Mouse (Mus musculus) intestine, embryonic 15.5 days (tissue): ENCODE data around the gene Dnase1. TPM values are rescaled to one million over a fixed set of nuclear protein-coding genes. Genes with fewer than 3 reads are reported as not detected.
"Not testable (repeated sequence)": the region's sequence is repeated elsewhere in the genome, so short reads cannot be mapped to it uniquely, and the experiment has no call there.

ENCODE experiments used
- ATAC-seq: fragments of 200-750 bp; cut with Nextera tagmentation; 2 replicates; pipeline ENCODE4 v1.8.0; 2017; ENCODE audit warnings: moderate TSS enrichment, moderate library complexity
- H3K27ac ChIP-seq: fragments of 300-500 bp; sonication (generic); 2 replicates; pipeline ENCODE4 v1.5.1; 2015; ENCODE audit warnings: mild to moderate bottlenecking, inconsistent platforms
- H3K27me3 ChIP-seq: fragments of 300-500 bp; sonication (generic); replicated peaks from 2 replicates; pipeline ENCODE4 v1.6.1; 2015; ENCODE audit warnings: inconsistent platforms
- H3K36me3 ChIP-seq: fragments of 300-500 bp; sonication (generic); 2 replicates; pipeline ENCODE4 v1.6.1; 2015; ENCODE audit warnings: inconsistent platforms
- H3K4me1 ChIP-seq: fragments of 300-500 bp; sonication (generic); replicated peaks from 2 replicates; pipeline ENCODE4 v1.6.1; 2015; ENCODE audit warnings: inconsistent platforms
- H3K4me2 ChIP-seq: fragments of 300-500 bp; sonication (generic); replicated peaks from 2 replicates; pipeline ENCODE4 v1.6.1; 2015; ENCODE audit warnings: mild to moderate bottlenecking, inconsistent platforms
- H3K4me3 ChIP-seq: fragments of 300-500 bp; sonication (generic); replicated peaks from 2 replicates; pipeline ENCODE4 v1.5.1; 2015; ENCODE audit warnings: inconsistent platforms
- H3K9ac ChIP-seq: fragments of 300-500 bp; sonication (generic); 2 replicates; pipeline ENCODE4 v1.6.1; 2015; ENCODE audit warnings: inconsistent platforms
- H3K9me3 ChIP-seq: fragments of 300-500 bp; sonication (generic); 2 replicates; pipeline ENCODE4 v1.6.1; 2016; ENCODE audit warnings: inconsistent platforms
- WGBS: fragments of 180-500 bp; shearing (Covaris S2); methylation state at CpG from one replicate; pipeline ENCODE4 v1.1.7; 2015; 5-methylcytosine and 5-hydroxymethylcytosine counted together
- polyA plus RNA-seq: library from polyadenylated mRNA; unstranded; fragments of >200 nt; fragmentation: Nextera tagmentation; extraction: Ambion mirVana; gene quantifications from 2 replicates; pipeline ENCODE4 v1.2.1, GENCODE M21; 2015

Gene Dnase1
- polyA plus RNA-seq, 1 experiment from 2014 or later = 2.7 TPM

DNA sequence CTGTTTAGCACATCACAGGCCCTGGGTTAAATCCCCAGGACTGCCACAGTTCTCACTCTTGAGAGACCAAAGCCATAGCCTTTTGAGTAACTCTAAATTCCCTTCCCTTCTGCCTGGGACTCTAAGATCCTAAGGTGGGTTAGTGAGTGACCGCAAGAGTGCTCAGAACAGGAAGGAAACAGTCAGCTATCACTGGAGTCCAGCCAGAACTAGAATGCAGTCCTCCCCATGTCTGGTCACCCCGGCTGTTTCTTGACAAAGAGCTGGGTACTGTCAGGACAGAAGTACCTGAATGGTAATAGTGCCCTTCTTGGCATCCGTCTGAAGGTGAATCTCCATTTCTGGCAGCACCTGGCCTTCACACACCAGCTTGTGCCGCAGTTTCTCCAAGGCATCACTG is 28.2 kb downstream of the Dnase1 start:
- Histone ChIP-seq H3K9ac (no peak overlapping the region), H3K4me3 (no peak overlapping the region), H3K27me3 (no peaks in the 10 kb centered on the region), H3K4me2 (no peak overlapping the region), H3K4me1 (no peaks in the 10 kb centered on the region), H3K9me3 (no peaks in the 10 kb centered on the region), H3K27ac (no peak overlapping the region), H3K36me3 (peaks cover 54% of the 10 kb centered on the region)
- 89% methylated on average over 4 of the region's 4 CpGs for WGBS
- ATAC-seq = no peak

DNA sequence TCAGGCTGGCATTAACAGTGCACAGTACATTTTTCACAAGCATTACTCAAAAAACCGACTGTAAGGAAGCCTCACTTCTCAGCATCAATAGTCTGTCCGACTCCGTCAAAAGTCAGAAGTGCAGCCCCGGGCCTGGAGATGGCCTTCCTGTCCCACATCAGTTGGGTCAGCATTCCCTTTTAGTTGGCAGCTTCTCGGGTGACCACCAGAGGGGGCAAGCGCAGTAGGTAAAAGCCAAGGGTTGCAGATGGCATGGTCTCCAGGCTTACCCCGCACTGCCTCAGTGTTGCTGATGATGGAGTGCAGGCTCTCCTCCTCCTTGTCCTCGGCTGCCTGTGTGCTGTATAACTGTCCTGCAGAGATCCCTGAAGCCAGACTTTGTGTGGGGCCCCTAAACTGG is 31.8 kb downstream of the Dnase1 start:
- no peaks in the 10 kb centered on the region for H3K9me3 ChIP-seq
- ATAC-seq = no peak
- H3K27ac ChIP-seq = no peak overlapping the region
- no peaks in the 10 kb centered on the region for H3K4me1 ChIP-seq
- H3K36me3 ChIP-seq = peaks cover 36% of the 10 kb centered on the region
- WGBS = 49% methylated on average over 8 of the region's 8 CpGs
- H3K4me3 ChIP-seq = no peak overlapping the region
- H3K27me3 ChIP-seq = no peaks in the 10 kb centered on the region
- no peak overlapping the region for H3K9ac ChIP-seq
- no peak overlapping the region for H3K4me2 ChIP-seq

DNA sequence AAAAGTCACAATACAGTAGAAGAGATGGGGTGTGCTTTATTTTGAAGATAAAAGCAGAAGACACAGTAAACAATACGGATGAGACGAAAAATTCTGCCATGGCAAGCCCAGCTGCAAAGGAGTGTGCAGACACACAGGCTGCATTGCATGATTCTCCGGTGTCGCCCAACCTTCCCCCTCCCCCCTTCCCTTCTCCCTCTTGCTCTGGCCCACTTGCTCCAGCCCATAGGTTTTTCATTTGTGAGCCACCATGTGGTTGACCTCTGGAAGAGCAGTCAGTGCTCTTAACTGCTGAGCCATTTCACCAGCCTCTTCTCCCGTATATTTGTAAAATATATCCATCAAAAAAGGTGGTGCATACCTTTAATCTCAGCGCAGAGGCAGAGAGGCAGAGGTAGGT is 37.6 kb downstream of the Dnase1 start:
- H3K36me3 ChIP-seq = no peaks in the 10 kb centered on the region
- no peak overlapping the region for H3K27ac ChIP-seq
- WGBS = 68% methylated on average over 6 of the region's 6 CpGs
- no peak overlapping the region for H3K4me2 ChIP-seq
- no peaks in the 10 kb centered on the region for H3K9me3 ChIP-seq
- peaks cover 16% of the 10 kb centered on the region for H3K4me1 ChIP-seq
- H3K9ac ChIP-seq = no peak overlapping the region
- H3K27me3 ChIP-seq = no peaks in the 10 kb centered on the region
- ATAC-seq = no peak
- no peak overlapping the region for H3K4me3 ChIP-seq

DNA sequence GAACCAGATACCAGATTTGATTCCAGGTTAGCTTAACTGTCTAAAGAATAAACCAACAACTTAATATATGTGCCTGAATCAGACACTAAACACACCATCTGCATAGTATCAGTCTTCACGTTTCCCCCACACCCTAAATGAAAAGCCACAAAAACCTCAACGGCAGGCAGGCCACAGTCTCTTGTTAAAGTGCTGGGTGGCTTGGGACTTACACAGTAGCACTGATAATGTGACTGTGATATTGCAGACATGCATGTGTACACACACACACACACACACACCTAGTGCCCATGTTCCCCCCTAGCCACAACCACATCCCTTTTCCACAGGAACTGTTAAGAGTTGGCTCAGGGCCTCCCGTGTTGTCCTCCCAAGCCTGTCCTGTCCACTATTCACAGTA is 38.1 kb downstream of the Dnase1 start:
- ATAC-seq = no peak

DNA sequence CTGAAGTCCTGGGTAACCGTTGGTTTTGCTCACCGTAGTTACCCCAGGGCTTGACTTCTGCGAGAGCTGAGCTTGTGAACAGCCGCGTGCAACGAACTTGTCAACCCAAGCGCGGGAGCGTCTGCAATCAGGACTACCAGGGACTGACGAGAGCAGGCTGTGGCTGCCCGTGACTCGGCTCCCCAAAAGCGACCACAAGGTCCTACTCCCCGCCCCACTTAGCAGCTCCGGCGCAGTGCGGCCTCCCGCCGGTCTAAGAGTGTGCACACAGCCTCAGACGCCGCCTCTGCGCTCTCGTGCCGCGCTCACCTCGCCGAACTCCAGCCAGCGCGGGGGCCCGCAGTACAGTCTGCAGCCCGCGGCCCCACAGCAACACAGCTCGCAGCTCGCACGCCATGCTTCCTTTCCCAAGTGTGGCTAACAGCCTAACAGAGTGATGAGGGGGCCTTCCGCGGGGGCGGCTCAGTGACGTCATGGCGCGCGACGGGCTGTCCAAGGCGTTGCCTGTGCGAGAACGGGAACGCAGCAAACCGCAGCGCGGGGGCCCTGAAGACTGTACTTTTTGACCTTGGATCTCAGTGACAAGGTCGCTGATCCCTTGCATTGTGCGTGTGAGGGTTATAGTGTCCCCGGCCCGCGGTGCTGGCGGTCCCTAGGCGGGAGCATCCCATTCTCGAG is 40.8 kb downstream of the Dnase1 start, which contains the start of gene Trap1:
Trap1 (minus strand) TSS at position 444 of the 678 bp plus-strand sequence.
- ATAC-seq = peak; percentile 98
- under 1% methylated on average over 58 of the region's 58 CpGs for WGBS
- H3K4me1 ChIP-seq = peaks cover 16% of the 10 kb centered on the region
- peak within 1 kb of the TSS; percentile 85 for H3K27ac ChIP-seq
- H3K4me2 ChIP-seq = peak within 1 kb of the TSS; percentile 58
- H3K9me3 ChIP-seq = no peaks in the 10 kb centered on the region
- H3K4me3 ChIP-seq = peak within 1 kb of the TSS; percentile 96
- no peaks in the 10 kb centered on the region; the same call in 1 of the 2 replicates for H3K36me3 ChIP-seq
- H3K9ac ChIP-seq = peak within 1 kb of the TSS; percentile 97
- H3K27me3 ChIP-seq = no peaks in the 10 kb centered on the region

More for the DNA sequence above, 38.1 kb downstream of the Dnase1 start:
- H3K4me1 ChIP-seq = peaks cover 16% of the 10 kb centered on the region
- H3K4me2 ChIP-seq = no peak overlapping the region
- 65% methylated on average over 3 of the region's 3 CpGs for WGBS
- no peak overlapping the region for H3K27ac ChIP-seq
- no peaks in the 10 kb centered on the region for H3K36me3 ChIP-seq
- H3K9me3 ChIP-seq = no peaks in the 10 kb centered on the region
- H3K27me3 ChIP-seq = no peaks in the 10 kb centered on the region
- no peak overlapping the region for H3K4me3 ChIP-seq
- no peak overlapping the region for H3K9ac ChIP-seq

DNA sequence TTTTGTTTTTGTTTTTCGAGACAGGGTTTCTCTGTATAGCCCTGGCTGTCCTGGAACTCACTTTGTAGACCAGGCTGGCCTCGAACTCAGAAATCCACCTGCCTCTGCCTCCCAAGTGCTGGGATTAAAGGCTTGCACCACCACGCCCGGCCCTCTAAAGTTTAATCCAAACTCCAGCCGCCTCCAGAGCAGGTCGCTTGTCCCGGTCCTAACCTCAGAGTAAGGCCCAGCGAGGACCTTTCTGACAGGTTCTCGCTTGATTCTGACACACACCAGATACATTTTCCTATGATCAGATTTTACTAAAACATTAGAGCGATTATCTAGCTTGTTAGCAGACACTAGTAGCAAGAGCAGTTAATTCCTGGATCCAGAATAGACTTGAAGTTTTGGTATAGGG is 41.6 kb downstream of the Dnase1 start:
- 63% methylated on average over 10 of the region's 10 CpGs for WGBS
- ATAC-seq, H3K27me3 ChIP-seq, H3K9ac ChIP-seq, H3K9me3 ChIP-seq, H3K27ac ChIP-seq, H3K36me3 ChIP-seq: not testable (repeated sequence)
- Histone ChIP-seq H3K4me3 (peak overlapping the region; percentile 96; the same call in 1 of the 2 replicates), H3K4me2 (peak overlapping the region; percentile 58; the same call in 1 of the 2 replicates), H3K4me1 (peaks cover 16% of the 10 kb centered on the region)

DNA sequence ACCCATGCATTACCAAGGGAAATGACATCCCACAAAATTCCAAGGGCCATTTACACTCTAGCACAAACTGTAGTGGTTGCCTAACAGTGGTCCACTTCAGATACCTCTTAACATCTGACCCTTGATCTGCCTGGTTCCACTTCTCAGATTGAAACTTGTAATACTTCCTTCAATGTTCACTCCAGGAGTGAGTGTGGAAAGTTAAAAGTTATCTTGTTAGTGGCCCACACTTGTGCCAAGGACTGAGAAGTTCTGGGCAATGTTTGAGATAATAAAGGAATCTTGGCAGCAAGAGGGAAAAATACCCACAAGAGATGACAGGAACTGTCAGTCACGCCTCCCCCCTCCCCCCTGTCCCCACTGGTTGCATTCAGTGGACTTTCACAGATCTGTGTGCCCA is 42.9 kb downstream of the Dnase1 start:
- H3K4me3 ChIP-seq = no peak overlapping the region
- no peak overlapping the region for H3K4me2 ChIP-seq
- no peaks in the 10 kb centered on the region for H3K27me3 ChIP-seq
- H3K4me1 ChIP-seq = peaks cover 16% of the 10 kb centered on the region
- 89% methylated on average over 1 of the region's 1 CpGs for WGBS
- H3K36me3 ChIP-seq = peaks cover 8% of the 10 kb centered on the region
- H3K27ac ChIP-seq = no peak overlapping the region
- no peak overlapping the region for H3K9ac ChIP-seq
- ATAC-seq = no peak
- H3K9me3 ChIP-seq = no peaks in the 10 kb centered on the region

DNA sequence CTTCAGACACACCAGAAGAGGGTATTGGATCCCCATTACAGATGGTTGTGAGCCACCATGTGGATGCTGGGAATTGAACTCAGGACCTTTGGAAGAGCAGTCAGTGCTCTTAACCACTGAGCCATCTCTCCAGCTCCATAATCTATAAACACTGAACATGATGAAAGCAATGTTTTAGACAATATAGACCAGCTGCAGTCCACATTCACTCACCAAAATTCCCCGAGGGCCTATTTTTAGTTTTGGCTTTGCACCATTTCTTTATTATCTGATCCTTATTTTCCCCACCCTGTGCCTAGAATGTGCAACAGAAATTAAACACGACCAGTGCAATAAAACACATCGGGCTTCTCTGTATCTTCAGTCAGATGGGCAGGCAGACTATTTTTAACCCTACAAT is 43.7 kb downstream of the Dnase1 start:
- not testable (repeated sequence) for H3K27me3 ChIP-seq, ATAC-seq, H3K4me2 ChIP-seq, H3K4me3 ChIP-seq, H3K9me3 ChIP-seq, H3K27ac ChIP-seq, H3K9ac ChIP-seq
- peaks cover 16% of the 10 kb centered on the region for H3K36me3 ChIP-seq
- WGBS = 53% methylated on average over 3 of the region's 3 CpGs
- H3K4me1 ChIP-seq = peaks cover 12% of the 10 kb centered on the region

DNA sequence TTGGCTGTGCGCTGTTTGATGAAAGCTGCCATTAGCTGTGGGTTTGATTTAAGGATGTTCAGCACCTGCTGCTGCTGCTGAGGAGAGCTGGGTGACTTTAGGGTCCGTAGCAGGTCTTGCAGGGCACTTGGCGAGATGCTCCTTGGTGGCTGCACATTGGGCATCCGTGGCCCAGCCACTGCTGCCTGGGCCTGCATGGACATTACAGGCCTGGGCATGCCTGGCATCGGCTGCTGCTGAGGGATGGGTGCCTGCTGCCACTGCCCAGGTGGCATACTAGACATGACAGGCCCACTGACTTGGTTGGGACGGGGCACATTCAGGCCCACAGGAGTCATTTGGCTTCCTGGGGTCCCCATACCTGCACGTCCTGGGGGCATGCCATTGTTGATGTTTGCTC is 48.3 kb downstream of the Dnase1 start:
- no peaks in the 10 kb centered on the region for H3K4me1 ChIP-seq
- H3K4me2 ChIP-seq = no peak overlapping the region
- no peaks in the 10 kb centered on the region for H3K27me3 ChIP-seq
- H3K27ac ChIP-seq = no peak overlapping the region
- H3K9ac ChIP-seq = no peak overlapping the region
- no peaks in the 10 kb centered on the region for H3K9me3 ChIP-seq
- H3K4me3 ChIP-seq = no peak overlapping the region
- no peak for ATAC-seq
- 93% methylated on average over 7 of the region's 7 CpGs for WGBS
- peaks cover 41% of the 10 kb centered on the region for H3K36me3 ChIP-seq

DNA sequence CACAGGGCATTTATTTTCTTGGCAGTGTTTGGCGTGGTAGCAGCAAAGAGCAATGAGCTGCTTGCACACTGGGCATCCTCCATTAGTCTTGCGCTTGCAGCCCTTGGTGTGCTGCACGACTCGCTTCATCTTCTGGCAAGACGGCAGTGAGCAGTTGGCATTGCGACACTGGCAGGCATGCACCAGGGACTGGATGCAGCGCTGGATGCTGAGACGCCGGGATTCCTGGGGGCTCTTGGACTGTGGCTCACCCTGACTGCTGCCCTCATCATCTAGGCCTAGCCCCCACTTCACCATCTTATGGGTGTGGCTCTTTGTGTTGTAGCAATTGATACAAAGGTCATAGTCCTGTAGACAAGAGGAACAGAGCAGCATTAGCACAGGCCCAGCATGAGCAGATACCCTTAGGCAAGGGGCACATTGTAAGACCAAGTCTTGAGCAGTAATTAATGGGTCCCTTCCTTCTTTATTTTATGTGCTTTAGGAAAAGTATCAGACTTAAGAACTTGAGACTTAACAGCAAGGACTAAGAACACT is 49.2 kb downstream of the Dnase1 start:
- no peaks in the 10 kb centered on the region for H3K4me1 ChIP-seq
- WGBS = 94% methylated on average over 9 of the region's 9 CpGs
- H3K4me3 ChIP-seq = no peak overlapping the region
- no peaks in the 10 kb centered on the region for H3K27me3 ChIP-seq
- peaks cover 49% of the 10 kb centered on the region for H3K36me3 ChIP-seq
- no peaks in the 10 kb centered on the region for H3K9me3 ChIP-seq
- H3K27ac ChIP-seq = no peak overlapping the region
- H3K4me2 ChIP-seq = no peak overlapping the region
- ATAC-seq = peak; percentile 50; the same call in 1 of the 2 replicates
- no peak overlapping the region for H3K9ac ChIP-seq

DNA sequence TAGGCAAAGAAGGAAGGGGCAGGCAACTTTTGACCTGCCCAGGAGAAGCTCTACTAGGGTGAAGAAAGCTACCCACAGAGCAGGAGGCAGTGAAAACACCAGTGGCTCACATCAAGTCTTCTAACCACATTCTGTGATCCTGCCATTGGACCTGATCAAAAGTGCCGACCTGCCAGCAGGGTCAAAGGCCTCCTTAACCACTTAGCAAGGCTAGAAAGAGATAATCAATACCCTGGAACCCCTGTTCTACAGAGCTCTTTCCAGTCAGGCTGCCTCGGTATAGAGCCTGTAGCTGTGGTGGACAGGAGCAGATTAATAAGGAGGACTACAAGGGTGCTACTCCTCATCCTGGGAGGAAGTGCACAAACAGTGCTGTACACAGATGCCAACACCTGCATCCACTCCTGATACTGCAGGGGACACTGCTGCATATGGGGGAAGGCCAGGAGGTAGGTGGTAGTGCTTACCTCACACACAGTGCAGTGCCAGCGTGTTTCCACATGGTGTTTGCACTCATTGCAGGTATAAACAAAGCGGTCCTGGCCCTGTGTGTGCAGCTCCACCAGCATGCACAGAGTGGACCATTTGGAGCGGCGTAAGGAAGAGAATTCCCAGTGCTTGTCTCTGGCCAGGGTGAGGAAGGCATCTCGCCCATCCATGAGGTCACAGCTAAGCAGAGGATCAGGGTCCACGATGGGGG is 50.6 kb downstream of the Dnase1 start:
- Histone ChIP-seq H3K4me1 (no peaks in the 10 kb centered on the region), H3K9ac (no peak overlapping the region), H3K27me3 (no peaks in the 10 kb centered on the region), H3K36me3 (peaks cover 61% of the 10 kb centered on the region), H3K9me3 (no peaks in the 10 kb centered on the region), H3K27ac (no peak overlapping the region), H3K4me3 (no peak overlapping the region), H3K4me2 (no peak overlapping the region)
- 93% methylated on average over 8 of the region's 8 CpGs for WGBS
- no peak for ATAC-seq
